Mouse (Mus musculus): ENCODE measurements around the gene Noto. TPM values are rescaled to one million over a fixed set of nuclear protein-coding genes. Genes with fewer than 3 reads are reported as not detected.
A peak's percentile ranks its signal among the peaks of the same experiment; 100 is the strongest.

Noto gene
- total RNA-seq, 2 experiments from 2014 or later, result not detected

GRCm38 (mm10) chr6:85469660-85470430 is 46.2 kb downstream of the Noto start:
- no peak for ATAC-seq (replicated peaks; ENCODE audit: low FRiP score, poor library complexity, severe bottlenecking)

- no peak for ATAC-seq (replicated peaks; ENCODE audit: low FRiP score, poor library complexity, severe bottlenecking)
Observed at GRCm38 (mm10) chr6:85471962-85472361, 48.3 kb downstream of the Noto start.

GRCm38 (mm10) chr6:85472542-85472941 is 48.9 kb downstream of the Noto start:
- ATAC-seq (replicated peaks; ENCODE audit: low FRiP score, poor library complexity, severe bottlenecking), result no peak

GRCm38 (mm10) chr6:85475581-85475980 is 51.9 kb downstream of the Noto start:
- no peak for ATAC-seq (replicated peaks; ENCODE audit: low FRiP score, poor library complexity, severe bottlenecking)

- ATAC-seq (replicated peaks; ENCODE audit: low FRiP score, poor library complexity, severe bottlenecking), result peak; percentile 69
Observed at GRCm38 (mm10) chr6:85477366-85477917, 53.8 kb downstream of the Noto start.

- ATAC-seq (replicated peaks; ENCODE audit: low FRiP score, poor library complexity, severe bottlenecking), result 0 out of 2 replicates have a peak, but pooled peaks have one; percentile 16
Observed at GRCm38 (mm10) chr6:85478416-85478815, 54.7 kb downstream of the Noto start.

Other genes with a start within 250 kb of the Noto start
- gene Emx1, start 236.4 kb upstream of the Noto start, total RNA-seq (2015; ENCODE audit: low replicate concordance), result not detected in 2 replicates
- not detected in 2 replicates for gene Emx1, start 236.4 kb upstream of the Noto start, total RNA-seq (2017; ENCODE audit: low replicate concordance)
- 0.19 and 0.63 TPM in 2 replicates for gene Sfxn5, start 90.5 kb upstream of the Noto start, total RNA-seq (2015; ENCODE audit: low replicate concordance)
- 0.56 and 1.3 TPM in 2 replicates for gene Sfxn5, start 90.5 kb upstream of the Noto start, total RNA-seq (2017; ENCODE audit: low replicate concordance)
- gene Rab11fip5, start 49.3 kb upstream of the Noto start, total RNA-seq (2015; ENCODE audit: low replicate concordance), result 0.19 and 0.21 TPM in 2 replicates
- 0.51 and 2.6 TPM in 2 replicates for gene Rab11fip5, start 49.3 kb upstream of the Noto start, total RNA-seq (2017; ENCODE audit: low replicate concordance)
- gene Smyd5, start 8.1 kb downstream of the Noto start, total RNA-seq (2015; ENCODE audit: low replicate concordance), result 1.5 TPM in 2 replicates
- gene Smyd5, start 8.1 kb downstream of the Noto start, total RNA-seq (2017; ENCODE audit: low replicate concordance), result 4.0 and 14.1 TPM in 2 replicates
- gene Cct7, start 27.6 kb downstream of the Noto start, total RNA-seq (2015; ENCODE audit: low replicate concordance), result 91.3 and 115 TPM in 2 replicates
- 95.1 and 135 TPM in 2 replicates for gene Cct7, start 27.6 kb downstream of the Noto start, total RNA-seq (2017; ENCODE audit: low replicate concordance)
- 13.8 TPM in 2 replicates for gene Pradc1, start 28.1 kb downstream of the Noto start, total RNA-seq (2015; ENCODE audit: low replicate concordance)
- 5.7 and 8.1 TPM in 2 replicates for gene Pradc1, start 28.1 kb downstream of the Noto start, total RNA-seq (2017; ENCODE audit: low replicate concordance)
- not detected in 2 replicates for gene Fbxo41, start 79.1 kb downstream of the Noto start, total RNA-seq (2015; ENCODE audit: low replicate concordance)
- not detected in 2 replicates for gene Fbxo41, start 79.1 kb downstream of the Noto start, total RNA-seq (2017; ENCODE audit: low replicate concordance)
- gene Egr4, start 89.7 kb downstream of the Noto start, total RNA-seq (2015; ENCODE audit: low replicate concordance), result not detected in 2 replicates
- gene Egr4, start 89.7 kb downstream of the Noto start, total RNA-seq (2017; ENCODE audit: low replicate concordance), result not detected in 2 replicates
- 14.8 and 22.4 TPM in 2 replicates for gene Alms1, start 163.6 kb downstream of the Noto start, total RNA-seq (2015; ENCODE audit: low replicate concordance)
- gene Alms1, start 163.6 kb downstream of the Noto start, total RNA-seq (2017; ENCODE audit: low replicate concordance), result 22.8 and 24.5 TPM in 2 replicates

Measured in erythroblast, adult 5-6 weeks (primary cell).